ENCODE assay signal across 8 mouse cellular contexts in the genomic region with DNA sequence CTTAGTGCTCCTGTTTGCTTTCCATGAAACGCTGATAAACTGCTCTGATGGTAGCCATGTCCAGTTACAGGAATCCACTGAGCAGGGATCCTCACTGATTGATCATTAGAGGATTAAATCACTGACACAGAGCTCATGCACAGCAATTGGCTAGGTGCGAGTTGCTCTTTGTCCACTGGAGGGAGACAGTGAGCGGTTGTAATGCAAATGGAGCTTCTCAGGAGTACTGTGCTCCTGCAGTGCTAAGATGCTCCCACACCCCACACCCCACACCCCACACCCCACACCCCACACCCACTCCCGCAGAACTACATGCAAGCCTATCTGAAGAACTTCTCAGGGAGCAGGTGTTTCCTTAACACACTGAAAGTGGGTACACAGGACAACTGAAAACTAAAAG. TPM values are rescaled to one million over a fixed set of nuclear protein-coding genes. Genes with fewer than 3 reads are reported as not detected.
DNase-seq lines count a peak whose midpoint lies in the region; ATAC-seq and TF ChIP-seq lines count a peak whose summit lies in the region.
"Not testable (repeated sequence)": the region's sequence is repeated elsewhere in the genome, so short reads cannot be mapped to it uniquely, and the experiment has no call there.

No protein-coding gene starts in this region.

- H3K27ac ChIP-seq in CH12.LX (ENCODE audit: insufficient read depth, low read depth); forebrain, postnatal 0 days (ENCODE audit: low read depth, low read length); hindbrain, embryonic 13.5 days; neural tube, embryonic 13.5 days (replicated peaks); testis, adult 2 months (ENCODE audit: control insufficient read depth, insufficient read depth, low read depth, low read length): not testable (repeated sequence)

- H3K4me1 ChIP-seq in CH12.LX (ENCODE audit: control insufficient read depth in 1 of 2, insufficient read depth in 2 of 2); forebrain, postnatal 0 days (ENCODE audit: insufficient read depth); hindbrain, embryonic 13.5 days (replicated peaks); lung, adult 2 months (ENCODE audit: control insufficient read depth, insufficient read depth, low read length); neural tube, embryonic 13.5 days (replicated peaks); testis, adult 2 months (ENCODE audit: control insufficient read depth, insufficient read depth, low read length): not testable (repeated sequence)

- not testable (repeated sequence) for TF ChIP-seq EP300 in CH12.LX (IDR thresholded peaks at IDR 0.05; ENCODE audit: low read length)

- dilution Hi-C loops in CH12.LX (cut with MboI; ENCODE audit: extremely low pct_ligation_motif_present, extremely low pct_unique_long_range_greater_than_20kb, low sequenced_read_pairs) = not testable (repeated sequence)

- TF ChIP-seq POLR2A in CH12.LX (IDR thresholded peaks at IDR 0.05; ENCODE audit: low read depth, low read length); lung, adult 2 months (IDR thresholded peaks at IDR 0.05; ENCODE audit: borderline replicate concordance, extremely low read depth, low read depth, low read length); testis, adult 2 months (IDR thresholded peaks at IDR 0.05; ENCODE audit: control insufficient read depth, low read depth, low read length): not testable (repeated sequence)

- H3K4me3 ChIP-seq in CH12.LX (replicated peaks in 1 of 3; ENCODE audit: low read depth in 2 of 3, low read length in 2 of 3, poor library complexity in 1 of 3); forebrain, postnatal 0 days (ENCODE audit: low read depth, low read length); hindbrain, embryonic 13.5 days; lung, adult 2 months (replicated peaks; ENCODE audit: extremely low read depth, low read depth, low read length); neural tube, embryonic 13.5 days; testis, adult 2 months (ENCODE audit: control insufficient read depth, low read depth, low read length): not testable (repeated sequence)

- not testable (repeated sequence) for H3K36me3 ChIP-seq in CH12.LX (replicated peaks in 1 of 2; ENCODE audit: control insufficient read depth in 1 of 2, insufficient read depth in 1 of 2, low read length in 1 of 2); forebrain, postnatal 0 days (ENCODE audit: insufficient read depth); hindbrain, embryonic 13.5 days; neural tube, embryonic 13.5 days; testis, adult 2 months (ENCODE audit: control insufficient read depth, insufficient read depth, low read length)

- in situ Hi-C loops in CH12.LX (cut with MboI; ENCODE audit: low pct_ligation_motif_present, low pct_unique_long_range_greater_than_20kb, low sequenced_read_pairs) = not testable (repeated sequence)

- peak; percentile 50; the same call in 1 of the 2 replicates for ATAC-seq in forebrain, postnatal 0 days
- ATAC-seq in hindbrain, embryonic 13.5 days (ENCODE audit: low FRiP score) = peak; percentile 69
- ATAC-seq in neural tube, embryonic 13.5 days (ENCODE audit: low read depth) = peak; percentile 36; the same call in 1 of the 2 replicates

- 6% methylated on average over 4 of the region's 4 CpGs for WGBS in forebrain, postnatal 0 days
- 4% methylated on average over 4 of the region's 4 CpGs for WGBS in hindbrain, embryonic 13.5 days
- WGBS in lung, adult 2 months = 3% methylated on average over 4 of the region's 4 CpGs
- 4% methylated on average over 4 of the region's 4 CpGs for WGBS in neural tube, embryonic 13.5 days

- not testable (repeated sequence) for H3K79me2 ChIP-seq in CH12.LX (replicated peaks; ENCODE audit: control insufficient read depth, extremely low read depth, insufficient read depth, poor library complexity, severe bottlenecking)

- H3K9ac ChIP-seq in CH12.LX (ENCODE audit: insufficient read depth, low read depth); forebrain, postnatal 0 days; hindbrain, embryonic 13.5 days; neural tube, embryonic 13.5 days: not testable (repeated sequence)

- not testable (repeated sequence) for H3K9me3 ChIP-seq in CH12.LX (replicated peaks; ENCODE audit: low read length); forebrain, postnatal 0 days (ENCODE audit: low read length); hindbrain, embryonic 13.5 days; neural tube, embryonic 13.5 days

- not testable (repeated sequence) for H3K4me2 ChIP-seq in CH12.LX (ENCODE audit: insufficient read depth, low read depth, poor library complexity, severe bottlenecking); forebrain, postnatal 0 days (ENCODE audit: low read depth); hindbrain, embryonic 13.5 days; neural tube, embryonic 13.5 days

- TF ChIP-seq CTCF in CH12.LX (conservative IDR thresholded peaks at IDR 0.05 in 1 of 2, IDR thresholded peaks at IDR 0.05 in 1 of 2; ENCODE audit: low read depth in 2 of 2, low read length in 2 of 2) = peak; percentile 57 to 59
- TF ChIP-seq CTCF in forebrain, postnatal 0 days (IDR thresholded peaks at IDR 0.05; ENCODE audit: low read depth) = peak; percentile 67
- peak; percentile 35; the same call in 1 of the 2 replicates for TF ChIP-seq CTCF in lung, adult 2 months (IDR thresholded peaks at IDR 0.05; ENCODE audit: insufficient read depth, low read length)
- TF ChIP-seq CTCF in testis, adult 2 months (IDR thresholded peaks at IDR 0.05; ENCODE audit: control insufficient read depth, insufficient read depth, insufficient replicate concordance, low read depth, low read length) = 0 out of 2 replicates have a peak, but pooled peaks have one; percentile 6

- H3K27me3 ChIP-seq in CH12.LX (replicated peaks); forebrain, postnatal 0 days (ENCODE audit: insufficient read depth, low read length); hindbrain, embryonic 13.5 days; neural tube, embryonic 13.5 days; testis, adult 2 months (ENCODE audit: control insufficient read depth, insufficient read depth, low read length): not testable (repeated sequence)

- peak; percentile 53 for DNase-seq in CH12.LX (ENCODE audit: extremely low read depth)
- DNase-seq in cerebellum, adult 18-20 months = peak; percentile 28 to 47
- DNase-seq in forebrain, postnatal 0 days = peak; percentile 62
- peak; percentile 59 to 89 for DNase-seq in layer of hippocampus, adult 18-20 months (ENCODE audit: low spot score in 2 of 2)
- DNase-seq in lung, adult 2 months = peak; percentile 52

- TF ChIP-seq RAD21 in CH12.LX (IDR thresholded peaks at IDR 0.05; ENCODE audit: low read depth, low read length) = peak; percentile 19

TF ChIP-seq in CH12.LX, 34 proteins besides CTCF, POLR2A, EP300 and RAD21:
- peak; percentile 52 for TF ChIP-seq SMC3 (IDR thresholded peaks at IDR 0.05; ENCODE audit: low read depth, low read length)

RNA-seq across cellular contexts. Expression of a gene that starts 10.7 kb away (rescaled TPM):
- total RNA-seq in CH12.LX (2012; rRNA removed) (not detected in 2 replicates), CH12.LX (2014; rRNA removed) (not detected in 2 replicates)
- not detected in 2 replicates for polyA plus RNA-seq in CH12.LX (2012; ENCODE audit: insufficient read length, low read depth)
- total RNA-seq in forebrain, postnatal 0 days (2014; rRNA removed) = 0.38 and 1.2 TPM in 2 replicates
- polyA plus RNA-seq in forebrain, postnatal 0 days (2015; fragmentation: Nextera tagmentation; extraction: Ambion mirVana) = 0.26 and 0.46 TPM in 2 replicates
- 0.71 and 0.74 TPM in 2 replicates for polyA plus RNA-seq in hindbrain, embryonic 13.5 days (2015; fragmentation: Nextera tagmentation; extraction: Ambion mirVana)
- total RNA-seq in layer of hippocampus, adult 18-20 months (2021) = under 1 TPM in 1 of 2 experiments, not detected in 1; 0.20 TPM
- 6.8 and 7.1 TPM in 2 replicates for polyA plus RNA-seq in lung, adult 2 months (2012; rRNA removed)
- polyA plus RNA-seq in neural tube, embryonic 13.5 days (2015; fragmentation: Nextera tagmentation; extraction: Ambion mirVana) = 1.0 and 1.4 TPM in 2 replicates
- polyA plus RNA-seq in testis, adult 2 months (2012; rRNA removed) = 0.14 and 0.25 TPM in 2 replicates

Comparison
In these comparisons a context has a peak if more than half of its experiments do, and no peak if none do; other contexts are left out.
1. CTCF ChIP-seq: peak in every context shown above with its lines; median percentile 67 in forebrain, postnatal 0 days; 58 in CH12.LX; 35 in lung, adult 2 months; 6 in testis, adult 2 months.